Mouse (Mus musculus) embryo, embryonic 9.5 days (tissue): ENCODE measurements at regions not wholly inside any gene's neighbourhood (a gene's known extent, or its start where the extent isn't known, plus 50 kb on each side); places are given as distances from the start of the nearest gene placed in this dataset.
A peak's percentile ranks its signal among the peaks of the same experiment; 100 is the strongest.

Experiments used
- DNase-seq: peaks from one replicate; pipeline ENCODE4 v3.0.0-alpha.2; 2017; ENCODE audit errors: extremely low spot score

GRCm38 (mm10) chr3:143947079-143947937 lies 257.7 kb downstream of the Lmo4 start:
- peak; percentile 24 for DNase-seq

- no peak for DNase-seq
Measured at GRCm38 (mm10) chr3:143939068-143939709, 265.8 kb downstream of the Lmo4 start.

GRCm38 (mm10) chr3:143925322-143925721 lies 279.7 kb downstream of the Lmo4 start:
- no peak for DNase-seq

GRCm38 (mm10) chr3:143919744-143920143 lies 285.3 kb downstream of the Lmo4 start:
- DNase-seq, result no peak

DNA sequence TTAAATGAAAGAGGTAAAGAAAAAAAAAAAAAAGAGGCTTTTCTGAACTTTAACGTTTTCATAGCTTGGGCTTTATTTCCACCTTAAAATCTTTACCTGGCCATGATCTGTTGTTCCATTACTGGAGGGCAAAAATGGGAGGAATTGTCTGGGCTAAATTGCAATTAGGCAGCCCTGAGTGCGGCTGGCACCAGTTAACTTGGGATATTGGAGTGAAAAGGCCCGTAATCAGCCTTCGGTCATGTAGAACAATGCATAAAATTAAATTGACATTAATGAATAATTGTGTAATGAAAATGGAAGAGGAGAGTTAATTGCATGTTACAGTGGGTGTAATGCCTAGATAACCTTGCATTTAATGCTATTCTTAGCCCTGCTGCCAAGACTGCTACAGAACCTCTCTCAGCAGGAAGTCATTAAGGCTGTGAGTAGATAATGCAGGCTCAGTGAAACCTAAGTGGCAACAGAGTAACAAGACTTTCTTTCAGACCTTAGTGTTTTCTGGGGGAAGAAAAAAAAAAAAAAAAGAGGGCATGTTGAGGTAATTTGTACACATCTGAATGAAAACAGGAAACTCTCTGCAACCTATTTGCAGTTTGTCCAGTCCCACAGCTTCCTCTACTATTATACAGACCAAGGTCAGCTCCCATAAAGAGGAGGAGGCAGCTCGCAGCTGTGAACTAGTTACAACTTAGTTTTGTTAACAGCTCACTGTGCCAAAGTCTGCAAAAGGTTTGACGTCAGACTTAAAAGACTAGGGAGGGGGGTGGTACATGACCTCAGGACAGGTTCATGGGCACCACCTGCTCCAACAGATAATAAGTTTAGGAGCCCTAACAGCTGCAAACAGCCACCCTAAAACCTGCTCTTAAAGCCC lies 290.4 kb downstream of the Lmo4 start:
- DNase-seq, result peak; percentile 13

DNA sequence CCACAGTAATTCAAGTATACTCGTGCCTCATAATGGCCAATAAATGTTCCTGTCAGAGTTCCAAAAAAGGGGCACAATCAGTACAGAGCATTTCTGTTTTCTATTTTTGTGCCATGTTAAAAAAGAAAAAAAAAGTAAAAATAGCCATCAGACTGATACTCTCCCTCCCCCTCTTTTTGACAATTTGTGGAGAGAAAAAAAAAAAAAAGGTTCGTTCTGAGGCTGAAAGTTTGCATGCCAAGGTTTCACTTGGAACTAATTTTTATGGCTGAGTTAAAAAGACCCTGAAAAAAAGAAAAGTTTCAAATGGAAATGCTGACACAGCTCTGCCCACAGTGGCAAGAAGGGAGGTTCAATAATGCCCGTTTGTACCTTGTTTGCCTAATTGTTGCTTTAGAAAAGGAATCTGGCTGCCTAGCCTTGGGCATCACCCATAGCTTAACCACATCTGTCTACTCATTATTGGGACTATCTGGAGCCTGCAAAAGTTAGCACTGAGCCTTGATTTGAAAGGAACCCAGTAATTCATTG lies 291.9 kb downstream of the Lmo4 start:
- DNase-seq, result no peak

GRCm38 (mm10) chr3:143912433-143912832 lies 292.6 kb downstream of the Lmo4 start:
- no peak for DNase-seq

- no peak for DNase-seq
Measured at GRCm38 (mm10) chr3:143909341-143909740, 295.7 kb downstream of the Lmo4 start.

DNA sequence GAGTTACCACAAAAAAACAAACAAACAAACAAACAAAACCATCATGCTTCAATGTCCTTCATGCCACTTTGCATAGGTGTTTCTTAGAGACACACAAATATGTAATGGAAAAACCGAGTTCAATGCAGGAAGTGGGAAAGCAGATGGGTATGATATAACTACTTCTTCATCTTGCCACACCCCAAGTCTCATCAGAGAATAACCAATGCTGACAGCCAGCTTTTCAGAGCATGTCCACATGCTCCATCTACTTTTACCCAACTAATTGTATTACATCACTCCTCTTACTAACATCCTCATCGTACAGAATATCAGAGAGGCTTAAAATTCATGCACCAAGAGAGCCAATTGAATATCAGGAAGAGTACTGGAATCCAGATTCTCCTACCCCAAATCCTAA lies 301.6 kb downstream of the Lmo4 start:
- no peak for DNase-seq

- no peak for DNase-seq
Measured at GRCm38 (mm10) chr3:143880813-143881212, 324.2 kb downstream of the Lmo4 start.

DNA sequence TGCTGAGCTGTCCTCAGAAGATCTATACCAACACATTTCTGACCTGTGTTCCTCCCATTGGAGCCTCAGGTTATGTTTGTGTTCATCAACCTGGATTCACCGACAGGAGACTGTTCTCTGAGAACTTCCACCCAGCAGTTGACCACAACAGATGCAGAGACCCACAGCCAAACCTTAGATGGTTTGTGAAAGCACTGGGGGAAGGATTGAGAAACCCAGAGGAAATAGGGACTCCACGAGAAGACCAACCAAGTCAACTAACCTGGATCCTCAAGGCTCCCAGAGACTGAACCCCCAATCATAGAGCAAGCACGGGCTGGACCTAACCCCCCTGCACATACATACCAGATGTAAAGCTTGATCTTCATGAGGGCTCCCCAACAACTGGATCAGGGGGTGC lies 331.1 kb downstream of the Lmo4 start:
- DNase-seq, result no peak

DNA sequence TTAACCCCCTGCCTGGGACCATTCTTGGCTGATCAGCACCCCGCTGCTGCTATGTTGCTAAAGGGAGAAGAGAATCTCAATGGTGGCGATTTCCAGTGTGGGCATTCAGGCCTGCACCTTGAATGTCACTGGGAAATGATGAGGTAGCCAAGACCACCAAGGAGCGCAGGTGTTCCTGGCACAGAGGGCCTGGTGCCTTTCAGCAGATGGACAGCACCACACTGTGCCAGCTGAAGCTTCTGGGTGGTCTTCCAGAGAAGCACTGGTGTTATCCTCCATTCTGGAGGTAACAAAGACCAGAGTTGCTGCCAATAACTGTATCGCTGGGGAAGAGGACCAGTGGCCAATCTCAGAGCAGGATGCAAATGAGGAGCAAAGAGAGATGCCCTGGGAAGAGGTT lies 338.5 kb downstream of the Lmo4 start:
- peak; percentile 26 for DNase-seq

- no peak for DNase-seq
Measured at GRCm38 (mm10) chr3:143865626-143866025, 339.4 kb downstream of the Lmo4 start.

DNA sequence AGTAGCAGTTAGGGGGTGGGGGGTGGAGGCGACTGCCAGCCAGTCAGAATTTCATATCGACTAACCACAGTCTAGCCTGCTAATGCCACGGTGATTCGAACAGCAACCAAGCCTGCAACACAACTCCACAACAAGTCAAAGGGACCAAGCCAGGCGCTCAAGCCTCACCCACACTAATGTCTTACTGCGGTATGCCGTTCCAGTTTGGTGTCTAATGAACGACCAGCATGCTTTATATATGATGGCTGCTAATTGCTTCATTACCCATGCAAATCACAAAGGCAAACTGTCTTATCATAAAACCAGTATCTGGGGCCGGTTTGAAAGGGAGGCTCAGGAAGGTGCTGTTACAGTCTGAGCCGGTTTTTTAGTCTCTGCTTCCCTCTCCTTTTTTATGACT lies 340.5 kb downstream of the Lmo4 start:
- no peak for DNase-seq

DNA sequence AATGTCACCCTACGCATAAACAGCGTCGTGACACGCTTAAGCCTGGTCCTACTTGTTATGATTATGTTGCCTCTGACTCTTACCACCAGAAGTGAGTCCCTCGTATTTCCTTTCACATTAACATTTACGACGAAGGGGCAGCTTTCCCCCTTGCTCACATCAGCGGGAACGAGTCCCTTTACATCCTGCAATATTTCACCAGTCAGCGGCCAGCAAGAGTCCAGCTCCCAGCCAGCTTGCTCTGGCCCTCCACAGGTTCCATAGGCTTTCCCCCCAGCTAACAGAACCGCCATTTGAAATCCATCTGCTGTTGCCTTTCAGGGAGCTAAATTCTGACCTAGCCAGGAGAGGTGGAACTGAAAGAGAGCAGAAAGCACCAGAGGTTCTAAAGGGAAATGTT lies 342.5 kb downstream of the Lmo4 start:
- DNase-seq, result no peak

DNA sequence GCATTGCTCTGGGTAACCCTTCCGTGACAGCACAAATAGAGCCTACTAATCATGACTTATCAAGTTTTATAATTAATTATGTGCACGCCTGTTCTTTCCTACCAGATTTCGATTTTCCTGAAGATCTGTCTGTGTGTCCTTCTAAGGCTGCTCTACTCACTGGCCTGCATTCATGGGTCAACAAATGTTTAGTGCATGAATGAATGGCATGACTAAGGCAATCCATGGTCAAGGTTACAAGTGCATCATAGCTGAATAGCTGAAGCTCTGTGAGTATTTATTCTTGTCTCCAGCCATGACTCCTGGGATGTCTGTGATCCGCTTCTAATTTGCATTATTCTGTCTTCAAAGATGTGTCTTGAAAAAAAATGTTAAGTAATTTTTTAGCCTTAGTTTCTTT lies 343.2 kb downstream of the Lmo4 start:
- DNase-seq, result no peak

- DNase-seq, result no peak
Measured at GRCm38 (mm10) chr3:143835611-143836240, 369.3 kb downstream of the Lmo4 start.

DNA sequence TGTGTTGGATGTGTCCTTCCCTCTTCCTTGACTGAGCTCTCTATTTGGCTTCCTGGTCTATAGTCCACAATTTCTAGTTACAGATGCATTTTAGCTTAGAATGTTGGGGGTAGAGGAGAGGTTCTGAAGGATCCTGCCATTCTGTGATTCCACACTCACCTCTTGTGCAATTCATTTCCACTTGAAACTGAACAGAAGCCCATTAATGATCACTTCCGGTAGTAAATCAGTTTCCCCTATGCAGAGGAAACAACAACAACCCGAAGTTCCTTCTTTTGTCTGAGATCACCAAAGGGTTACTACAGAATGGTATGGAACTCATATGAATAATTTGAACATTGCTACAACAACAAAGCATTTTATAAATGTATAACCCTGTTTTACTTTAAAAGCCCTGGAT lies 370.3 kb downstream of the Lmo4 start:
- DNase-seq, result no peak

- DNase-seq, result no peak
Measured at GRCm38 (mm10) chr3:143823395-143823777, 381.6 kb downstream of the Lmo4 start.

- no peak for DNase-seq
Measured at GRCm38 (mm10) chr3:143822564-143823394, 382.2 kb downstream of the Lmo4 start.

- no peak for DNase-seq
Measured at GRCm38 (mm10) chr3:143807544-143807943, 397.5 kb downstream of the Lmo4 start.
